Mouse (Mus musculus) erythroid progenitor cell, adult 5-6 weeks (primary cell): ENCODE measurements around the gene Slc15a1. TPM values are rescaled to one million over a fixed set of nuclear protein-coding genes. Genes with fewer than 3 reads are reported as not detected.

Experiments used
- ATAC-seq: replicated peaks from 2 replicates; pipeline ENCODE4 v1.8.0; 2016; ENCODE audit warnings: moderate number of reproducible peaks, mild to moderate bottlenecking, moderate TSS enrichment, inconsistent platforms; ENCODE audit not compliant: poor library complexity, low FRiP score, severe bottlenecking
- total RNA-seq, 2 experiments: library from RNA; stranded (forward) in 1 of 2; stranded (reverse) in 1 of 2; fragments of 150-400 nt in 1 of 2; fragments of 186-747, 209-891 nt in 1 of 2; gene quantifications; 2 replicates each; pipeline versions ENCODE4 v1.2.3 to v1.2.4; 2015 to 2017; ENCODE audit warnings: low replicate concordance in 2 of 2

Gene Slc15a1
- total RNA-seq, 2 experiments from 2014 or later: not detected

GRCm38 (mm10) chr14:121495120-121495519 is 9.9 kb downstream of the Slc15a1 start:
- ATAC-seq: no peak

- ATAC-seq: no peak
Observed at GRCm38 (mm10) chr14:121494238-121494637, 10.8 kb downstream of the Slc15a1 start.

GRCm38 (mm10) chr14:121493712-121494111 is 11.3 kb downstream of the Slc15a1 start:
- ATAC-seq: no peak

GRCm38 (mm10) chr14:121492328-121492727 is 12.7 kb downstream of the Slc15a1 start:
- ATAC-seq: no peak

- ATAC-seq: no peak
Observed at GRCm38 (mm10) chr14:121485722-121486121, 19.3 kb downstream of the Slc15a1 start.

GRCm38 (mm10) chr14:121484436-121484835 is 20.6 kb downstream of the Slc15a1 start:
- 0 out of 2 replicates have a peak, but pooled peaks have one; percentile 39 for ATAC-seq

- 0 out of 2 replicates have a peak, but pooled peaks have one; percentile 18 for ATAC-seq
Observed at GRCm38 (mm10) chr14:121482181-121482580, 22.9 kb downstream of the Slc15a1 start.

GRCm38 (mm10) chr14:121481591-121481990 is 23.5 kb downstream of the Slc15a1 start:
- ATAC-seq: no peak

- no peak for ATAC-seq
Observed at GRCm38 (mm10) chr14:121479096-121479495, 26.0 kb downstream of the Slc15a1 start.

GRCm38 (mm10) chr14:121477925-121478693 is 26.9 kb downstream of the Slc15a1 start:
- 0 out of 2 replicates have a peak, but pooled peaks have one; percentile 42 for ATAC-seq

GRCm38 (mm10) chr14:121473869-121474268 is 31.2 kb downstream of the Slc15a1 start:
- ATAC-seq: no peak

GRCm38 (mm10) chr14:121471545-121472121 is 33.4 kb downstream of the Slc15a1 start:
- ATAC-seq: no peak

GRCm38 (mm10) chr14:121469601-121470000 is 35.5 kb downstream of the Slc15a1 start:
- no peak for ATAC-seq

GRCm38 (mm10) chr14:121467646-121468045 is 37.4 kb downstream of the Slc15a1 start:
- ATAC-seq: no peak

- ATAC-seq: no peak
Observed at GRCm38 (mm10) chr14:121466501-121466900, 38.6 kb downstream of the Slc15a1 start.

- ATAC-seq: no peak
Observed at GRCm38 (mm10) chr14:121464318-121464717, 40.7 kb downstream of the Slc15a1 start.

- ATAC-seq: no peak
Observed at GRCm38 (mm10) chr14:121462756-121463155, 42.3 kb downstream of the Slc15a1 start.

GRCm38 (mm10) chr14:121460966-121461365 is 44.1 kb downstream of the Slc15a1 start:
- no peak for ATAC-seq

- ATAC-seq: no peak
Observed at GRCm38 (mm10) chr14:121458521-121458920, 46.5 kb downstream of the Slc15a1 start.

- ATAC-seq: no peak
Observed at GRCm38 (mm10) chr14:121457536-121457935, 47.5 kb downstream of the Slc15a1 start.
